Mouse (Mus musculus): ENCODE data around the gene Hikeshi. TPM values are rescaled to one million over a fixed set of nuclear protein-coding genes. Genes with fewer than 3 reads are reported as not detected.
A peak's percentile ranks its signal among the peaks of the same experiment; 100 is the strongest.

Hikeshi gene
- polyA plus RNA-seq, 1 experiment: 71.8 TPM

DNA sequence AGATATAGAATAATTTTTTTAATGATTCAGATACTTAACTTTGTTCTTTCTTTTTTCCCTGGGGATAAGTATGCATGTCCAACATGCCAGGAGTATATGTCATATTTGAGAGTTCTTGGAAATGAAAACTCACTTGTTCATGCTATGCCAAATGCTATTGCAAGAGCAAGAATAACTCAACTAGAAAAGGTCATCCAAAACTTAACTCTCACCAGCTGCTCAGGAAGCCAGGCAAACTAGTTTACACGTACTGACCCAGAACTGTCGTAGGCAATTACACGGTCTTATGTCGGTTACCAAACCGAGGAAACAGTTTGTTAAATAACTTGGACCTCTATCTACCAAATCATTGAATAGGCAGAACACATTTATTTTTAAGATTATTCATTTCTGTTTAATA lies 24.3 kb downstream of the Hikeshi start:
- no peak for DNase-seq (ENCODE audit: extremely low spot score in 1 of 2, low spot score in 1 of 2)

DNA sequence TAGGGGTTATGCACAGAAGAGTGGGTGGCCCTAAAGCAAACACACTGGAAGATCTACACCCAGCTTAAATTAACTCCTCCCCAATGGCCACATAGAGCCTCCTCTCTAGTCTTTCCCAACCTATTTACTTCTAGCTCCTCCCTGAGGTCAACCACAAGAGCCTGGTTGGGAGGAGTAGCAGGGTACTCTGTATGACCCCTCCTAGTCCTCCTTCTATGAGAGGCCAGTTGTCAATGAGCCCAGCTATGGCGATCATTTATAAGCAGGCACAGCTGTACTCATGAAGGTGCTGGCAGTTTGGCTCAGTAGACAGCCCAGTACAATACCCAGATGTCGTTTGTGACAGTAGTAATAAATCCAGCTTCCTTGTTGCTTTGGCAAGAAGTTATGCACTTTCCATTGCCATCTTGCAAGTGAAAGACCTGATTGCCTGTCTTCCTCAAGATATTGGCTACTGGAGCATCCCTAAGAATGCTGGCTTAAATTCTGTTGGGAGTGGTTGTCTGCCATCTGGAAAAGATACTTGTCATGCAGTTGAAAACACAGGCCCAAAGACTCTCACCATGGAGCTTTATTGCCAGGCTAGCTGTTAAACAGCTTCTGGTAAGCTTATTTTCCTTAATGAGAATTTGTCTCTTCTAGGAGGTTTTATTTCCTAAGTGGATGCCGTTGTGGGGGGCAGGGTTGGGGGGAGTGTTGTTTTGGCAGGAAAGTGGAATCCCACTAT lies 27.4 kb downstream of the Hikeshi start:
- DNase-seq (ENCODE audit: extremely low spot score in 1 of 2, low spot score in 1 of 2): no peak

DNA sequence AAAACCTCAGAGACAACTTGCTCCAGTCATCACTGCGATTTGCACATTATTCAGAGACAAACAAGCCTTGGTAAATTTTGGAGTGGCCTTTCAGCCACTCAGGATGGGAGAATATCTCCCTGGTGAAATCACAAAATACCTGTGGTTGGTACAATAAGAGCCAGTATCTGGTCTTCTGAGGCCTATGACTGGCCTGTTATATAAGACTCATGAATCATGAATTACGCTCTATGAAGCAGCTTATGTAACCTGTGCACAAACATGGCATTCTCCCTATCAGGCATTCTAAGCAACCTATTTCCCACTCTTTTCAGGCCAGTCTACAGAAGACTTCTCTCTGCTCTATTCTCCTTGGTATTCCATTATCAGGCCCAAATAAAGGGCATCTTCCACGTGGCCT lies 28.6 kb downstream of the Hikeshi start:
- no peak for DNase-seq (ENCODE audit: extremely low spot score in 1 of 2, low spot score in 1 of 2)

DNA sequence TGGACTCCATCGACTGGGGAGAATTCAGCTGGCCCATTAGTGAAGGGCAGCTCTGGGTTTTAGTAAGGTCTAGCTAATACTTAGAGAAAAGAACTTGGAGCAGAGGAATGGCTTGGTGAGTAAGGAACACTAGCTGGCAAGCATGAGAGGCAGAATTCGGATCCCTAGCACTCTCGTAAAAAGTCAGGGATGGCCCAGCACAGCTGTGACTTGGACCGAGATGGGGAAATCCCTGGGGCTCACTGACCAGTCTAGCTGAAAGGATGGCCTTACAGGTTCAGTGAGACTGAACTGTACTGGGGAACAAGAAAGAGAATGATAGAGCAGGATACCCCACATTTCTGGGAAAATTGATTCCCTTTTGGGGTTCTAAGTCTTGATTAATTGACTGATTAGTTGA lies 31.3 kb downstream of the Hikeshi start:
- DNase-seq (ENCODE audit: extremely low spot score in 1 of 2, low spot score in 1 of 2): no peak

DNA sequence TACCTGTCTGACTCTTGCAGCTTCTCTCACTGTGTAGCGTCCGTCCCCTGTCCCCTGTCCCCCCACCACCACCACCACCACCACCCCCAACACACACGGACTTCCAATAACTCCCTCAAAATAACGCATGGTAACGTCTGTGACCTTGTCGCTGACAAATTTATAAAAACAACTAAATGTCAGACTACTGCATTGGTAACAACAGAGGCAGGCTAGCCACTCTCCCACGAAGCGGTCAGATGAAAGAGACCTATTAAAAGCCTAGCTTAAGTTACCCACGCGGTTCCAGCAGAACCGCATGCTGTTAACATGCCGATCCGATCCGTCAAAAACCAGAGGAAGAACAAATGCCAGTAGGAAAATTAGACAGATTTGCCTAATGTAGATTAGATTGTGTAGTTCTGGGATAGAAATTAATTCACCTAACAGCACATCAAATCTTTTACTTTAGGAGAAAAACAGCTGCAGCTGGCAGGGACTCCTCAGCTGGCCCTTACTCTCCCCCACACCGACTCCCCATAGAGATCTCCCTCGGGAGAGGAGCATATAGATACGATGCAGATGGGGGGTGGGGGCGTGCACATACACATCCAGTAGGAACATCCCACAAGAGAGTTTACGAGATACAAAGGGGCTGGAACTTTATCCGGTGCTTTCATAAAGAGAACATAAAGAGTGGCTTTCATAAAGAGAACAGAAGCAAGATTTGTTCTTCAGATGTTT lies 31.9 kb downstream of the Hikeshi start:
- DNase-seq (ENCODE audit: extremely low spot score in 1 of 2, low spot score in 1 of 2): no peak

DNA sequence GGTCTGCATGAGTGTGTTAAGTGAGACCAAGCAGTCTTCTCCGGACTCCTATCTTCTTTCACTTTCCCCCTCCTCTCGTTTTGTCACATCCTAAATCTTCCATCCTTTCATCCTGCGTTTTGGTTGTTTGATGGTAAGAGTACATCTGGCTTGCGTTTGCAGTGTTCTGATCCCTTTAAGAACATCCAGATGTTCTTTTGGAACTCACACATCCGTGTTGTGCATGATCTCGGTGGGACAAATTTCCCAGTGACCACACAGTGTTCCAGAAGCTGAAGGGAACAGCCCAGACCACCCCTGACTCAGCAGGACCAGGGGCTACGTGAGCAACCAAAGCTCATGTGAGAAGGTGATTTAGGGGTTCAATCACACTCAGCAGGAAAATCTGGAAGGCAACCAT lies 32.6 kb downstream of the Hikeshi start:
- DNase-seq (ENCODE audit: extremely low spot score in 1 of 2, low spot score in 1 of 2): no peak

DNA sequence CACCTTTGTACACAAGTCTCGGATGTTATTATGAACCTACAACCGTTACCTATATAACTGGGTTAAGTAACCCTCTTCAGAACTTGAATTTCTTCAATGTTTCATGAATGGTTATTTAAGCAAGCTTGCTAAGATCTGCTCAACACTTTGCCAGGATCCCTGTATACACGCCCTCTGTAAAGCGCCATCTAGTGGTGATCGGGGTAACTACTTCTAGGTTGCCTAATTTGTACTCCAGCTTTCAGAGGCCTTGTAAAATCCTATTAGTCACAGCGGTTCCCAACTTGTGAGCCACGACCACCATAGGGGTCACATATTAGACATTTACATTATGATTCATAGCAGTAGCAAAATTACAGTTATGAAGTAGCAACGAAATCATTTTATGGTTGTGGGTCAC lies 33.1 kb downstream of the Hikeshi start:
- peak; percentile 43 to 90 for DNase-seq (ENCODE audit: extremely low spot score in 1 of 2, low spot score in 1 of 2)

DNA sequence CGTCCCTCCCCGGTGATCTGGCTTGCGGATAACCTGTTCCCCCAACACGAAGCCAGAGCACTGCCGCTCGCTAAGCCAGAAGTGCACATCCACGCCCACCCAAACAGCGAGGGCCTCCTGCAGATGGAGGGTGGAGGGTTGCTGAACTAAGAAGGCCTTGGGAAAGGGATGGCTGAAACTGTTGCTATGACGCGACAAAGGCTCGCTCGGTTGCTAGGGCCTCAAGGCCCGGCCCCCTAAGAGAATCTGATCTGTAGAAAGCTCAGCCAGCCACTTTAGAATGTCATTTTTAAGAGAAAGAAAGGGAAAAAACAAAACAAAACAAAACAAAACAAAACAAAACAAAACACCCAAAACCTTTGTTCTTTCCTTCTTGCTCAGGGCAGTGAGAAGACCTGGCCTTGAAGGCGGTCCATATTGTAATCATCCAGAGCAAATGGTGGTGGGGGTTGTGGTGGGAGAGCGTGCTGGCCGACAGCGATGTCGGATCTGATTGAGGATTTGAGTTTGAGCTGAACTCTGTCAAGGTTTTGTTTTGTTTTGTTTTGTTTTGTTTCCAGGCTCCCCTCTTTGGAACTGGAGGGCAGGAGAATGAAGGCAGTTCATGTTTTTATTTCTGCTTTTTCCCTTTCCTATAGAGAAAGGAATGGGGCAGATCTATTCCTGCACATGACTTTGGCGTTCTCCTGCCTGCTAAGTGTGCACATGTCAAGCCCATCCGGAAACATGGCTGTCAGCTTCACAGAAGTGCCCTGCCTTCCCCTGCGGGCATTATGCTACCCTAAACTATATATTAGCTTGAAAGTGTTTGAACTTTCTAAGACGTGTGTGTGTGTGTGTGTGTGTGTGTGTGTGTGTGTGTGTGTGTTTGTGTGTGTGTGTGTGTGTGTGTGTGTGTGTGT lies 37.3 kb downstream of the Hikeshi start, which contains the start of gene Ccdc81:
Gene Ccdc81 (minus strand): TSS at position 188 of the 902 bp plus-strand sequence.
- no peak for DNase-seq (ENCODE audit: extremely low spot score in 1 of 2, low spot score in 1 of 2)

DNA sequence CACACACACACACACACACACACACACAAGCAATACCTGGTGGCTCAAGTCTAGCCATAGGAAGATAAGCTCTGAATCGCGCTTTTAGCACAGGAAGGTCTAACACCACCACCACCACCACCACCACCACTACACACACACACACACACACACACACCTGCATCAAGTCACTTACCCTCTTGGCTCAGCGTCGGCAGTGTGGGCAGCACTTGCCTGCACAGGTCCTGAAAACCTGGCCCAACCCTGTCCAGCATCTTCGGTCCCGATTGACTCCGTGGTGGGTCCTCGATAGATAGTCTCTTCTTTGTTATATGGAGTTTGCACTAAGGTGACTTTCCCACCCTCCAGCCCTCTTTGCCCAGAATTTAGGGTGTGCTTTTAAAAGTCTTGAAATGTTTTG lies 38.0 kb downstream of the Hikeshi start:
- no peak for DNase-seq (ENCODE audit: extremely low spot score in 1 of 2, low spot score in 1 of 2)

DNA sequence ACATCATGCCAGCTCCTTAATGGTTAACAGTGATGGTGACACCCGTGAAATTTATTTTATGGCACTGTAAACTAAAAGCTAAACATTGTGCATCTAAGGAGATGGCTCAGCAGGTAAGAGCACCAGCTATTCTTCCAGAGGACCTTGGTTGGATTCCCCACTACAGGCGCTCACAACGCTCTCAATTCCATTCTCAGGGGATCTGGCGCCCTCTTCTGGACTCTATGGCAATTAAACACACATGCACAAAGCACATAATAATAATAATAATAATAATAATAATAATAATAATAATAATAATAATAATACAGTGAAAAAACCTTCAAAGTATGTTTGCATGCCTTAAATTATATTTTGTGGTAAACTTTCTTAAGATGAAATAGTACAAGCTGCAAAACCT lies 49.1 kb downstream of the Hikeshi start:
- no peak for DNase-seq (ENCODE audit: extremely low spot score in 1 of 2, low spot score in 1 of 2)

DNA sequence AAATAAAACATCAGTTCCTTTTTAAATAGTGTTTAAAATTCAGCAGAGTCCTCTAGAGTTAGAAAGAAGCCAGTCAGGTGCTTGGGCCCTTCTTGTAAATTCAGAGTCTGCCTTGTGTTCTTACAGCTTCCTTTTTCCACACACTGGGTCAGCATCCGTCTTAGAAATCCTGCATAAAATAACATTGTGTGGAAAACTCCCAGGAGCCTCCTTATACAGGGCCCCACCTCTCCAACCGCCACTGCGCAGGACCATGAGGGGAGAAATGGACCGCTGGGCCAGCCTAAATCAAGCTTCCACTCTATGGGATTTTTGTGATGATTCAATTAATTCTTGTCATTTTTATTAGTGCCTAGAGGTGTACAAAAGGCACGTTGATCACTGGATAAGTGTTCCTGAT lies 49.6 kb downstream of the Hikeshi start:
- no peak for DNase-seq (ENCODE audit: extremely low spot score in 1 of 2, low spot score in 1 of 2)

DNA sequence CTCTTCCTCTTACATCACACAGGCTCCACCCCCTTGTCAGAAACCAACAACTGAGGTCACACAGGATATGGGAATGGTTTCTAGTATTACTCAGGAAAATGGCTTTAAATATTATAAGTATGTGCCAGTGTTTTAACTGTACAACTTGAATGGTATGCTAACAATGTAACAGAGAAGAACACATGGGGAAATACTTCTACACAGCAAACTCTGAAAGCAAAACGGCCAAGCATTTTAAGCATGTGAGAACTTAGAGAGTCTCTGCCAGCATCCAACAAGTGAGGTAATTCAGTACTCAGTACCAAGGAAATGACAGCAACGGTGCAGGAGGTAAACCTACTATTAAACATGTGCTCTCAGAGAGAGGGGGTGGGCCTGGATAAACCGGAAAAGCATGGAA lies 56.5 kb downstream of the Hikeshi start:
- DNase-seq (ENCODE audit: extremely low spot score in 1 of 2, low spot score in 1 of 2): no peak

DNA sequence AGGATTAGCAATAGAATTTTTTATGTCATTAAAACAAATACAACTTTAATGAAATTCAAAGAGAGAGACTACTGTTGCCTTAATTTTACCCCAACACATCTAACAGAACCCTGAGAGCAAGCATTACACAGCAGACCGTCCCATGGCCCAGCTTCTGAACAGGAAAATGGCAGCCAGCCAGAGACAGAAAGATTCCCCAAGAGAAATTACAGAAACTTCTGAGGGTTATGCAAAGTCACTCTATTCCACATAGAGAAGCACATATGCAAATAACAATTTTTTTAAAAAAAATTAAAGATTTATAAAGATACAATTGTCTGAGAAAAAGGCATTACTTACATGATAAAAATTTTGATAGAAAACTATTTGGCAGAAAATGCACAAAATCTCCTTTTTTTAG lies 61.3 kb downstream of the Hikeshi start:
- DNase-seq (ENCODE audit: extremely low spot score in 1 of 2, low spot score in 1 of 2): no peak

Other genes starting within 250 kb of the Hikeshi start
- 0.99 and 1.1 TPM in 2 replicates for gene Ccdc81, start 37.6 kb downstream of the Hikeshi start, polyA plus RNA-seq (2012; rRNA removed)
- 29.9 and 31.5 TPM in 2 replicates for gene Eed, start 39.8 kb upstream of the Hikeshi start, polyA plus RNA-seq (2012; rRNA removed)
- gene Picalm, start 189.0 kb upstream of the Hikeshi start, polyA plus RNA-seq (2012; rRNA removed): 115 and 118 TPM in 2 replicates

All from frontal cortex, adult 2 months (tissue).